Mouse (Mus musculus): ENCODE data around the gene Gm11562.

Gm11562 gene

DNA sequence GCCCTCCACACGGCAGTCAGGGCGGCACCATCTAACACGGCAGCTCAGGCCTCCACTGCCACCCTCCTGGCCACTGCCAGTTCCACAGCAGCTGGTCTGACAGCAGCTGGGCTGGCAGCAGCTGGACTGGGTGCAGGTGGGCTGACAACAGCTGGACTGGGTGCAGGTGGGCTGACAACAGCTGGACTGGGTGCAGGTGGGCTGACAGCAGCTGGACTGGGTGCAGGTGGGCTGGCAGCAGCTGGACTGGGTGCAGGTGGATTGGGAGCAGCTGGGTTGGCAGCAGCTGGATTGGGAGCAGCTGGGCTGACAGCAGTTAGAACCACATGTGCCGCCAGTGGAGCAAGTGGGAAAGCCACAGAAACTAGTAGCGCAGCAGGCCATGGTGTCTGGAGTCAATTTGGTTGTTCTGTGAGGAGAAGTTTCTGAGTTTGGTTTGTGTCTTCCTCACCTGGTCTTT is 37.0 kb downstream of the Gm11562 start, which contains the start of gene Krtap1-4:
Krtap1-4 (minus strand) TSS at position 410 of the 460 bp plus-strand sequence.
- DNase-seq (ENCODE audit: low read depth): no peak

GRCm38 (mm10) chr11:99581564-99581963 is 38.7 kb downstream of the Gm11562 start:
- DNase-seq (ENCODE audit: low read depth): no peak

DNA sequence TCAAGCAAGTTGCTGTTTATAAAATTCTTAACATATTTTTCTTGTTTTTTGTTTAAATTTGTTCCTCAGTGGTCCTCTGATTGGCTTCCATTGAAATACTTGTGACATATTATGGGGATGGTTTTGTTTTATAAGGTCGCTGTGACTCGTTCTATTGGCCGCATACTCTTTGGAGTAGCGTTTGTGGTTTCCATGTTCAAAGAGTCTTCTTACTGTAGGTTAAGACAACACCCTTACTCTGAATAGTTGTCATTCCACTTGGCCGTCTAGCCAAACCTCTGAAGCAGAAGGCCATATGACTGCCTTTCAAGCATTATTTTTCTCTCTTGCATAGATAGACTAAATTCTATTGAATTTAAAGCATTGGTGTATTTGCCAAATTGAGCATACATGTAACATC is 39.2 kb downstream of the Gm11562 start:
- no peak for DNase-seq (ENCODE audit: low read depth)

- no peak for DNase-seq (ENCODE audit: low read depth)
Measured at GRCm38 (mm10) chr11:99580636-99581035, 39.6 kb downstream of the Gm11562 start, which contains the start of gene Krtap1-5. TSS of gene Krtap1-5 (minus strand) at chr11:99581016.

DNA sequence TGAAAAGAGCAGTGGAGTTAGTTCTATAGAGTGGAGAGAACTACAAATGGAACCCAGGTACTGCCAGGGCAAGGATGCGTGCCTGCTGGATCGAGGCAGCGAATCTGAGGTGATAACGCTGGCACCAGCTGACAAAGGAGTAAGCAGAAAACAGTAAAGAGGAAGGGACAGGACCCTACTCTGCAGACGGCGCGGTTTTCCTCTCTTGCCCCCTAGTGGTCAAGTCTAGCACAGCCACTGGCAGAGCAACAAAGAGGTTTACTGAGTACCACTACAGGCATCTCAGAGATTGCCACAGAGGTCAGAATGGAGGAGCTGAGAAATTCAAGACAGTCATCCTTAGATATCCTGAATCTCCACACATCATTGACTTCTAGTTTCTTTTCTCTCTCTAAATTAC is 46.1 kb downstream of the Gm11562 start:
- peak; percentile 42 for DNase-seq (ENCODE audit: low read depth)

GRCm38 (mm10) chr11:99573164-99573563 is 47.1 kb downstream of the Gm11562 start:
- DNase-seq (ENCODE audit: low read depth): no peak

Data from c-Kit-positive CD71-negative TER-119-negative erythroid progenitor cells, embryonic 14.5 days (primary cell).